Mouse (Mus musculus): ENCODE data around the gene Olfr279.

The Olfr279 gene

GRCm38 (mm10) chr15:98492102-98492501 lies at the start of gene Olfr279:
Gene Olfr279, plus strand, starts transcription at chr15:98492402.
- DNase-seq (ENCODE audit: low spot score in 2 of 2) = no peak

- no peak for DNase-seq (ENCODE audit: low spot score in 2 of 2)
Observed at GRCm38 (mm10) chr15:98444561-98444960, 47.6 kb upstream of the Olfr279 start.

- DNase-seq (ENCODE audit: low spot score in 2 of 2) = no peak
Observed at GRCm38 (mm10) chr15:98448521-98448920, 43.7 kb upstream of the Olfr279 start.

- no peak for DNase-seq (ENCODE audit: low spot score in 2 of 2)
Observed at GRCm38 (mm10) chr15:98452288-98452687, 39.9 kb upstream of the Olfr279 start, which contains the start of gene Olfr281. Gene Olfr281, plus strand, starts transcription at chr15:98452588.

- no peak for DNase-seq (ENCODE audit: low spot score in 2 of 2)
Observed at GRCm38 (mm10) chr15:98469596-98469995, 22.6 kb upstream of the Olfr279 start, which contains the start of gene OR5BS1P. Gene OR5BS1P, plus strand, starts transcription at chr15:98469896.

GRCm38 (mm10) chr15:98471539-98471938 lies 20.7 kb upstream of the Olfr279 start:
- no peak for DNase-seq (ENCODE audit: low spot score in 2 of 2)

- no peak for DNase-seq (ENCODE audit: low spot score in 2 of 2)
Observed at GRCm38 (mm10) chr15:98474958-98475357, 17.2 kb upstream of the Olfr279 start.

- DNase-seq (ENCODE audit: low spot score in 2 of 2) = no peak
Observed at GRCm38 (mm10) chr15:98475382-98475781, 16.8 kb upstream of the Olfr279 start.

GRCm38 (mm10) chr15:98476281-98476680 lies 15.9 kb upstream of the Olfr279 start:
- DNase-seq (ENCODE audit: low spot score in 2 of 2) = no peak

- no peak for DNase-seq (ENCODE audit: low spot score in 2 of 2)
Observed at GRCm38 (mm10) chr15:98479568-98480102, 12.6 kb upstream of the Olfr279 start.

- no peak for DNase-seq (ENCODE audit: low spot score in 2 of 2)
Observed at GRCm38 (mm10) chr15:98482701-98483100, 9.5 kb upstream of the Olfr279 start, which contains the start of gene Lalba. Gene Lalba, minus strand, starts transcription at chr15:98482721.

GRCm38 (mm10) chr15:98483907-98484886 lies 8.0 kb upstream of the Olfr279 start:
- DNase-seq (ENCODE audit: low spot score in 2 of 2) = no peak

- DNase-seq (ENCODE audit: low spot score in 2 of 2) = no peak
Observed at GRCm38 (mm10) chr15:98486433-98487021, 5.7 kb upstream of the Olfr279 start.

- no peak for DNase-seq (ENCODE audit: low spot score in 2 of 2)
Observed at GRCm38 (mm10) chr15:98491332-98491731, 870 bp upstream of the Olfr279 start.

- DNase-seq (ENCODE audit: low spot score in 2 of 2) = no peak
Observed at GRCm38 (mm10) chr15:98497631-98498030, 5.4 kb downstream of the Olfr279 start.

- no peak for DNase-seq (ENCODE audit: low spot score in 2 of 2)
Observed at GRCm38 (mm10) chr15:98503317-98503716, 11.1 kb downstream of the Olfr279 start.

- DNase-seq (ENCODE audit: low spot score in 2 of 2) = peak; percentile 52 to 70
Observed at GRCm38 (mm10) chr15:98504514-98504913, 12.3 kb downstream of the Olfr279 start.

GRCm38 (mm10) chr15:98506253-98506957 lies 14.2 kb downstream of the Olfr279 start:
- DNase-seq (ENCODE audit: low spot score in 2 of 2) = no peak

- DNase-seq (ENCODE audit: low spot score in 2 of 2) = no peak
Observed at GRCm38 (mm10) chr15:98507321-98507720, 15.1 kb downstream of the Olfr279 start.

- no peak for DNase-seq (ENCODE audit: low spot score in 2 of 2)
Observed at GRCm38 (mm10) chr15:98509387-98509786, 17.2 kb downstream of the Olfr279 start.
